Mouse (Mus musculus) adrenal gland (tissue): ENCODE results near the gene Cd164l2.

Experiments
- intact Hi-C: fragments of 180-260 bp; cut with DNase I; formaldehyde crosslinking; loops from one replicate; pipeline ENCODE4 v1.15.1; 2025

Cd164l2 gene

GRCm38 (mm10) chr4:133251214-133251613 is 39.3 kb downstream of the Cd164l2 start:
- intact Hi-C loops: no loop called here

DNA sequence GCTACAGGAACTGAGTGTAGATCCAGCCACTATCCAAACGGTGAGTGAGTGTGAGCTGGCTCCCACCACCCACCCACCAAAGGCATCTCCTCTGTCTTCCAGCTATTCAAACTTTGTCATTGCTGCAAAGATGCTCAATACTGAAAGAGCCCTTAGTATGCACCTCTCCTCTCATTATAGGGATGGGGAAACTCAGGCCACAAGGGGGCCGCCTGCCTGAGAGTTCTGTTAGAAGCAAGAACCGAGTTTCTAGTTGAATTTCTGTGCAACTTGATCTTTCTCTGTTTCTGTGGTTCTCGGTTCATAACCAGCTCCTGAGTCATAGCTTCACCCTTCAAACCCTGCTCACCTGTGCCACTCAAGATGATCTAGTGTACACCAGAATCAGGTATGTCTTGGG is 40.2 kb downstream of the Cd164l2 start:
- intact Hi-C loops: no loop called here

DNA sequence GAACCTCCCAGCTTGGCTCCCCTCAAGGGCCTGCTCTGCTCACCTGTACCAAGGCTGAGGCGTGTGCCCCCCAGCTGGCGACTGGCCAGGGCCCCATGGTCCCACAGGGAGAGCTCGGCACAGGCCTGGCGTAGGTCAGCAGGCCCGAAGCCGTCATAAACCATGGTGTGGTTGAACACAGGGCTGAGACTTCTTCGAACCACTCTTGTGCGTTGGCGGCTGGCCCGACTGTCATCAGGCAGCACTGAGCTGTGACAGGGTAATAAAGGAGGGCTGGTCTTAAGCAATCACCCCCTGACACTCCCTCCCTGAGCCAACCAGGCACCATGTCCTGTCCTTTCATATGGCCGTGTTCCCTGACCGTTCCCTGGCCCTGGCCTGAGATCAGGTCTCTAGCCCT is 41.5 kb downstream of the Cd164l2 start:
- intact Hi-C loops: no loop called here

GRCm38 (mm10) chr4:133255392-133255791 is 43.5 kb downstream of the Cd164l2 start:
- intact Hi-C loops: no loop called here

DNA sequence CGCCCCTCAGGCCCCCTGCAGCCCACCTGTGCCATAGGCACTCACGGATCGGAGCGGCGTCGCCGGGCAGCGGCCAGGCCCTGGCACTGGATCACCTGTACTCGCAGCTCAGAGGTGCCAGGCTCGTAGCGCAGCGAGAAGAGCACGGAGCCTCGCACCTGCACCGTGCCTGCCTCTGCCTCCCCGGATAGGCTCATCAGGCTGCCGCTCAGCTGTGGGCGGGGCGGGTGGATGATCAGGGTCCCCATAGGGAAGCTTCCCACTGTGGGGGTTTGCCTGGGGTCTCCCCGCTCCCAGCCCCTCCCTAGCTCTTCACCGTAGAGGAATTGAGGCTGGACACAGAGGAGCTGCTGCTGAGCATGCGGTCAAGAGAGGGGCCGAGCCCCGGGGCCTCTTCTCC is 44.9 kb downstream of the Cd164l2 start:
- intact Hi-C loops: no loop called here

DNA sequence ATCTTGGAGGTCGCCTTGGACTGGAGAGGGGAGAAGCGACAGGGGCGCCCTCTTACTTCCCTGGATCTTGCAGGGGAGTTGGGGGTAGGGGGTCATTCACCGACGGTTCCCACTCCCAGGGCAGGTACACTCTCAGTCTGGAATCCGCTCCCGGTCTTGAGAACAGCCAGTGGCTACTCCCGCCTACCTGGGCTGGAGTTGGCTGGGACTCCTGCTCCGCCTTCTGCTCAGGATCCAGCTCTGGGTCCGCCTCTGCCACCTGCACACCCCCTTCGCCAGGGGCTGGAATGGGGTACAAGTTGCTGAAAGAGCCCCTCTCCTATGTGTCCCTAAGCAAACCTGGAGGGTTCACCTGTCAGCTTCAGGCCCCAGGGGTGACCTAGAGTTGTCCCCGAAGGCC is 45.3 kb downstream of the Cd164l2 start:
- intact Hi-C loops: no loop called here

DNA sequence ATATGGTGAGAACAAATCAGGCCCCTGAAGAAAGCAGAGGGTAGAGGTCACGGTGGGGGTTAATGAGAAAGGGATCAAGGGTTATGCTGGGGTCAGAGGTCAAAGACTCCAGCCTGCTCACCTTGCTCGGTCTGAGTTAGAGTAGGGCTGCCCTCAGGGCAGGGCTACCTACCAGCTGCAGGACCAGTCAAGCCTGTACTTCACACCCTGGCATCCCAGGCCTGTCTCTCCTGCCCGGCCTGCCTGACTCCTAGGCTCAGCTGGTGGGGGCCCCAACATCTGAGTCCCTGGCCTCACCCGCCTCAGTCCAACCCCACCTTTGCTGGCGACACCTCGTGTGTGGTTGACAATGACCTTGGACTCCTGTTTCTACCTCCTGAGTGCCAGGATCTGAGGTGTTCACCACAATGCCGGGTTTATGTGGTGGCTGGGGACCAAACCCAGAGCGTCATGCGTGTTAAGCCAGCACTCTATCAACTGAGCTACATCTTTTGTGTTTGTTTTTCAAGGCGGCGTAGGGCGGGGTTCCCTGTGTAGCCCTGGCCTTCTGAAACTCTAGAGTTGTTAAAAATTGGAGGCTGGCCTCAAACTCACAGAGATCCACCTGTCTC is 46.0 kb downstream of the Cd164l2 start:
- intact Hi-C loops: no loop called here

- intact Hi-C loops: no loop called here
Measured at GRCm38 (mm10) chr4:133261641-133262374, 49.9 kb downstream of the Cd164l2 start.

- intact Hi-C loops: no loop called here
Measured at GRCm38 (mm10) chr4:133262375-133262765, 50.4 kb downstream of the Cd164l2 start.

GRCm38 (mm10) chr4:133262882-133263281 is 51.0 kb downstream of the Cd164l2 start, which contains the start of gene Sytl1:
TSS of gene Sytl1 (minus strand) at chr4:133263113.
- intact Hi-C loops: no loop called here

DNA sequence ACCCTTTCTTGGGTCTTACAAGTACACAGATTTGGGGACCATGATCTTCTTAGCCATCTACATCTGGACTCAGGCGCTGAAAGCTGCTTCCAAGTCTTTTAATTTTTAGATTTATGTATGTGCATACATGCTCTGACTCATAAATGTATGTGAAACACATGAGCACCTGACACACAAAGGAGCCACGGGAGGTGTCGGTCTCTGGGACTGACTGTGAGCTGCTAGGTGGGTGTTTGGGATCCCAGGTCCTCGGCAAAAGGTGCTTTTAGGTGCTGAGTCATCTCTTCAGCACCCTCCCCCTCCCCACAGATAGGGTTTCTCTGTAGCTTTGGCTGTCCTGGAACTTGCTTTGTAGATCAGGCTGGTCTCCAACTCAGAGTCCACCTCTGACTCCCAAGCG is 51.8 kb downstream of the Cd164l2 start:
- intact Hi-C loops: no loop called here

- intact Hi-C loops: no loop called here
Measured at GRCm38 (mm10) chr4:133264559-133264958, 52.6 kb downstream of the Cd164l2 start.

DNA sequence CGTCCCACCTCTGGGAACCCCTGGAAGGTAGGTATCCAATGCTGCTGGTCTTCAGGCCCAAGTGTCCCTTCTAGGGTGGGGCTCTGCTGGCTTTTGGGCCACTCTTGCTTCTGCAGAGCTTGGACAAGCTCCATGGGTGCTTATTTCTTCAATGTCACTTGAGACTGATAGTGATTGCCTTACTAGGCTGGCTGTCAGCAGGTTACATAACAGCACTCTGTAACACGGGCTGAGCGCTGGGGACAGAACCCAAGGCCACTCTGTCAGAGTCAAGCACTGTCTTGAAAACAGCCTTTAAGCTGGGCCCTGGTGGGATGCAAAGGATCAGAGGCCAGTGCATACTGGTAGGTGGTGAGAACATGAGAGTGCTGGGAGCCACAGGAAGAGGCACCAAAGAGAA is 53.4 kb downstream of the Cd164l2 start:
- intact Hi-C loops: no loop called here

DNA sequence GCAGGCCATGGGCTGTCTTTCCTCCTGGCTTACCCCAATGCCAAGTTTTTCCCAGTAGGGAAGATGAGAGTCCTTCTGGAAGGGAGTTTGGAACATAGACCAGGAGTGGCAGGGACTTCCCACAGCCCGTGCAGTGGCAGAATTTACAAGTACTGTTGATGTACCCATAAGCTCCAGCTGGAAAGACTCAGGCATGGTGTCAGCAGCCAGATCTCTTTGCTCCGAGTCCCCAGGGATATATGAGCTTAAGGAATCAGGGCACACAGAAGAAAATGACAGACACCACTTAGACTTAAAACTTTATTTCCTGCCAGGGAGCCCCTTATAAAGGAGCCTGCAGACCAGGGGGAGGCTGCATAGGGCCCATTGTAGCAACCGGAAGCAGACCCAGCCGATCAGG is 53.8 kb downstream of the Cd164l2 start:
- intact Hi-C loops: no loop called here

DNA sequence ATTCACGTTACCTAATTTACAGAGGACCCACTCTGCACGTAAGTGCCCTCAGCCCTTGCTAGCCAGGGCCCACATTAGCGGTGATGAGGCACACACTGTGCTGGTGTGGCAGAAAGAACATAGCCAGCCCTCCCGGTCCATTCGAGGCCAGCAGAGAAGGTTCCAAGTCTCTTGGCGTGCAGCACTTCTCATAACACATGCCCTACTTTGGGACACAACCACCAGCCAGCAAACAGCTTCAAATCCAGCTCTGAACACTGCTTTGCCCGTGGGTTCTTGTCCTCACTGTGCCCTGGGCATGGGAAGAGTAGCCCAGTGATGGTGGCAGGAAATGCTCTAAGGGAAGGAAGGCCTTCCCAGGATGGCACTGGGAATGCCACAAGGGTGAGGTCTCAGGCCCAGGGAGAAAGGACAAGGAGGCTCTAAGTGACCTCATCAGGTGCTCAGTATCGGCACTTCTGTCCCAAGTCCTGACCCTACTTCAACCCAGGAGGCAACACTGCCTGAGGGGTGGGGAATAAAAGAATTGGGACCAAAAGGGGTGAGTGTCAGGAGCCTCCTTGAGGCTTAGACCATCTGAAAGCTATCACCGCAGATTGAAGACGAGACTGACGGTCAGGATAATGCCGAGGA is 54.4 kb downstream of the Cd164l2 start:
- intact Hi-C loops: no loop called here

GRCm38 (mm10) chr4:133268931-133269330 is 57.0 kb downstream of the Cd164l2 start:
- intact Hi-C loops: no loop called here

DNA sequence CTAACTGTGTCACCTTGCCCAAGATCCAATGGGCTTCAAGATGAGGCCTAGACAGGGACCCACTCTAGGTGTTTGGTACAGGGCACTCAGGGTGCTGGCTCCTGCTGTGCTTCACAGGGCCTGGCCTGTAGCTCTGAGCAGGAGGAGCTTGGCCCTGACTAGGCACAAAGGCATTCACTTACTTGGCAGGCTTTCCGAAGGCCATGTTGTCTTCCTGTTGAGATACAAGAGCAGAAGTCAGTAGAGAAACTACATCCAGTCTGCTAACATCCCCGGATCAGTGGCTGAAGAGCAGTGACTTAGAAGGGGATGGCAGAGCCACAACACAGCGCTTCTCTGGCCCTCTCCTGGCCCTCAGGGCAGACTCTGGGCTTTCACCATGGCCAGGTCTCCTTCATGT is 57.7 kb downstream of the Cd164l2 start:
- intact Hi-C loops: no loop called here

DNA sequence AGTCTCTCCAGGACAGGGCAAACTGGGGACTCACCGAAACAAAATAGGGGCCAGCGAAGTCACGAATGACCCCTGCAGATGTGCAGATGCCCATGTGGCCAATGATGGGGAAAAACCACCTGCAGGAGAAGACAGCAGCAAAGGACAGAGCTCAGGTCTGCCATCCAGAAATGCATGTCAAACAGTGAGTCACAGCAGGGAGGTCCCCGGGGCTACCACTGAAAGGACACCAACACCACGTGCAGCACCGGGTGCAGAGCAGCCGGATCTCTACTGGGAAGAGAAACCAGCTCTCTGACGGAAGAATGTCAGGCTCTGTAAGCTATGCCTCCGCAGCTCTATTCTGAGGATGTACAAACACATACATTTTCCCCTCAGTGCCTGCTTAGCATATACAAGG is 59.0 kb downstream of the Cd164l2 start:
- intact Hi-C loops: no loop called here
